Mouse (Mus musculus) small intestine, adult 2 months (tissue): ENCODE results near the gene Brsk1.

ENCODE experiments used
- CTCF ChIP-seq: fragments of 200-500 bp; IDR thresholded peaks from 2 replicates; pipeline ENCODE4 v1.5.1; 2012; ENCODE audit warnings: low read depth, mild to moderate bottlenecking, control low read depth, inconsistent platforms, low read length, moderate library complexity, mixed read lengths; ENCODE audit not compliant: insufficient replicate concordance, insufficient read length; ENCODE audit errors: extremely low read depth
- POLR2A ChIP-seq: fragments of 200-500 bp; IDR thresholded peaks from 2 replicates; pipeline ENCODE4 v1.6.1; 2012; ENCODE audit warnings: low read depth, mild to moderate bottlenecking, control low read depth, inconsistent platforms, low read length, moderate library complexity

DNA sequence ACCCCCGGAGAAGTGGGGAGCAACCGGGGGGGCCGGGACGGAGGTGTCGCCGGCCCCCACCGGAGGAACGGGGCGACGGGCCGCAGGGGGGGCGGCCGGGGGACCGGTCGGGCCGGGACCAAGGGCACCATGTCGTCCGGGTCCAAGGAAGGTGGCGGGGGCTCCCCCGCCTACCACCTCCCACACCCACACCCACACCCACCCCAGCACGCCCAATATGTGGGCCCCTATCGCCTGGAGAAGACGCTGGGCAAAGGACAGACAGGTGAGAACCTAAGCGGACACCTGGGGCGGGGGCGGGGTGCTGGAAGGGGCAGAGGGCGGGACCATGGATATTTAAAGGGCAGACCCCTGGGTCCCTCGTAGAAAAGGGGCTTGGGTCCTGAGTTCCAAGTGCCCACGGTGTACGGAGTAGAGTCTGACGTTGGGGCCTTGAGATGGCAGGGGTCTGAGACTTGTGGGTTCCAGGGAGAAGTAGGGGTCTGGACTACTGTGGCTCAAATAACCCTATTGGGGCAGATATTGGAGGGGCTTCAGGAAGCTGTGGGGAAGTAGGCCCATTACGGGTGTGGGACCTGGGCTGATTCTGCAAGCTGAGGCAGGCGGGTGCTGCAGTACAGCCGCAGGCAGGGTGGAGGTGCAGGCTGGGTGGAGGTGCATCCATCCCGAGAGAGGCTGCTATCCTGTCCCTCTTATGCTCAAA is 698 bp downstream of the Brsk1 start:
- no peak for TF ChIP-seq CTCF
- no peak for TF ChIP-seq POLR2A
